Mouse (Mus musculus) embryo, embryonic 11 days (tissue): ENCODE data around the gene Cplx3.

ENCODE experiments used
- DNase-seq: peaks from one replicate; pipeline ENCODE4 v3.0.0-alpha.2; 2015

Cplx3 gene

GRCm38 (mm10) chr9:57637741-57638322, 31.8 kb upstream of the Cplx3 start:
- DNase-seq, result no peak

GRCm38 (mm10) chr9:57637272-57637671, 31.2 kb upstream of the Cplx3 start:
- no peak for DNase-seq

DNA sequence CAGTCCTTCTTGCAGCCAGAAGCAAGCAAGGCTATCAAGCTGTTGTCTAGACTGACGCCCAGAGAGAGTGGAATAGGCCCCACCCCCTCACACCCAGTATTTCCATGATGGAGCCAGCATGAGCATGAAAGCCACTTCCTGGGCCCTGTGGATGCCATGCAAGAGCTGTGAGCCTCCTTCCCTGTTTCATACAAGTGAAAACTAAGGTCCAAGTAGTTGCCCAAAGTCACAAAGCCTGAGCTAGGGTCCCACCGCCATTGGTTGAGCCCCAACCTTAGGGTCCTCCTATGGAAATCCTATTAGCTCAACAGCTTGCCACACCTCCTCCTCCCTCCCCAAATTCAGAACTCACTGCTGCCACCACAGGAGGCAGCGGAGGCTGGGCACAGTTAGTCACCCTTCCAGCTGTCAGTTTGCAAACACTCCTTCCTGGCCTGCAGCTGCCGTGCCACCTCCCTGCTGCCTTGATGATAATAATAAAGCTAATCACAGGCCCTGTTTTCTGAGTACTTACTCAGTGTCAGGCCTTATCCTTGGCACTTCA, 27.5 kb upstream of the Cplx3 start:
- DNase-seq, result no peak

DNA sequence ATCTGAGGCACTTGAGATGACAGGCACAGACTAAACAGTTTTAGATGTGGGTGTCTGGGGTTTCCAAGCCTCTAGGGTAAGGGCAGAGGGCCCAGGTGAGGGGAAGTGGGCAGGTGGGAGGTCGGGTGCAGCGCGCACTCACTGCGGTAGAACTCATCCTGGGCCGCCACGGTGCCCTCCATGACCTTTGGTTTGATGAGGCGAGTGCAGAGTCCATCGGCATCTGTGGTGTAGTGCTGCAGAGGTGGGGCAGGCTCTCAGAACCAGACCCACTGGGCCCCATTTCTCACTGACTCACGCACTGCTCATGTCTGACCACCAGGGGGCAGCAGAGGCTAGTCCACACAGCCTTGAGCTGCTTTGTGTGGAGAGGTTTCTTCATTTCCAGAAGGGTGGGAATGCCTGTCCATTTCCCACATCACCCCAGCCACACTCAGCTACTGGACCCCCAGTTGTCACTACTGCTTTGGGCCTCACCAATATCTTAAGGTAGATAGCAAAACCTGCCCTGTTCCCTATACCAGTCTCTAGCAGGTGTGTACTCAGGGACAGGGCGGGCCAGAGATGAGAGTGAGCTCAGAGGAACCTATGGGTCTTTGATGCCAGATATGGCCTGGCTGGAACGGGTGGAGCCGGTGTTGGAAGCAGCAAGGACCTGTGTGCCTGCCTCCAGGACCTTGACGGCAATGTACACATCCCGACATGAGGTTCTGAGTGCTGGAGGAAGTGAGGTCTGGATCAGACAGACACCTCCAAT, 23.2 kb upstream of the Cplx3 start:
- DNase-seq, result peak; percentile 71

- no peak for DNase-seq
Observed at GRCm38 (mm10) chr9:57628717-57629116, 22.6 kb upstream of the Cplx3 start.

DNA sequence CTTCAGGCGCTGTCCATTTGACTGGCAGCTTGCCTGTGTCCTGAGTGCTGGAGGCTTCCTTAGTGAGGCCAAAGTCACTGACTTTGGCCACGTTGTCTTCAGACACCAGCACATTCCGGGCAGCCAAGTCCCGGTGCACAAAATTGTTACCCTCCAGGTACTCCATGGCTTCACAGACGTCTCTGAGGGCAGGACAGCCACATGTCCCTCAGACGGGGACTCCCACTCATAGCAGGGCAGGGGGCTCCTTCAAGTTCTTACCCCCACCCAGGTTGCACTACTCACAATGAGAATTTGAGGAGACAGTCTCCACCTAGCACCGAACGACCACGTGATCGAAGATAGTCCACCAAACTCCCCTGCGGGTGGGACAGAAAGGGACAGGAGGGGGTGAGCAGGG, 21.8 kb upstream of the Cplx3 start:
- DNase-seq, result no peak

DNA sequence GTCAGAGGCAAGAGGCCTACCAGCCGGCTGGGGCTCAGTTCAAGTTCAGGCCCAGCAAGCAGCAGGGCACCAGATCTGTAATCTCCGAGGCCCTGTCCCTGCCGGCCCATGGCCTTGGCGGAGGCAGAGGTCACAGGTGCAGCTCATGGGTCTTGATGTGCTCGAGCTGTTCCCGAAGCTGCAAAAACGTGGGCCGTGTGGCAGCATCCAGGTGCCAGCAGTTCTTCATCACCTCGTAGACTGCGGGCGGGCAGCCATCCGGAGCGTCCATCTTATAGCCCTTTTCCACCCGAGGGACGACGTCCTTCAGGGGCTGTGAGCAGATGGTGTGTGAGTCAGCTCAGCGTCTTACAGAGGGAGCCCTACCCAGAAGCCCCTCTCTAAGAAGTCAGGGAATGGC, 21.1 kb upstream of the Cplx3 start:
- DNase-seq, result no peak

DNA sequence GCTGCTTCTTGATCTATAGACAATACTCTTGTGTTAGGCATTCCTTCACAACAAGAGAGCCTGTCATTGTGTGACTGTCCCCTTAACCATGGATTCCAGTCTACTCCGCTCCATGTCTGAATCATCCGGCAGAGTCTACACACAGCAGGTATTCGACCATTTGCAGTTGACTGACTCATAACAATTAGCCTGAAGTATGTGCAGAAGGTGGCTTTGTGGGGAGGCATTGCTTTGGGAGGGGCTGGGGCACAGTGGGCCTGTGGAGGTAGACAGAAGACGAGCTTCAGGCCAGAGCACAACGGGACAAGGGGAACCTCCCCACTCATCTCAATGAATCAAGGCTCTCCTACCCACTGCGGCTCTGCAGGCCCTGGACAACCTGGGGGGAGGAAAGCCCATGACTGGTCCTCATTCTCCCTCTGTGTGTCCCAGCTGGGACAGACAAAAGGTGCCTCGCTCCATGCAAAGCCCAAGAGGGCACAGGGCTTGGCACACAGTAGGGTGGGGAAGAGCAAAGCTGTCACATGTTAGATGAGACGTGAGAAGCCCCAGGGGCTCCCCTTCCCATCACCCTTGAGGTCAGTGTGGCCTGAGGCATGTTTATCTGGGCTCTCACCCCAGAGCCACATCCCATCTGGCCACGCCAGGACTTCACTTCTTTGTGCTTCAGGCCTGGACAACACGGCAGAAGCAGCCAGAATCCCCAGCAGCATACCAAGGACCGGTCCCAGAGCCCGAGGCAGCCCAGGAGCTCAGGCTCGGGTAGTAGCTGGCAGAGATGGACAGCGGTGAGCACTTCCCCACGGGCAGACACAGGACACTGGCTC, 19.8 kb upstream of the Cplx3 start:
- DNase-seq, result no peak

DNA sequence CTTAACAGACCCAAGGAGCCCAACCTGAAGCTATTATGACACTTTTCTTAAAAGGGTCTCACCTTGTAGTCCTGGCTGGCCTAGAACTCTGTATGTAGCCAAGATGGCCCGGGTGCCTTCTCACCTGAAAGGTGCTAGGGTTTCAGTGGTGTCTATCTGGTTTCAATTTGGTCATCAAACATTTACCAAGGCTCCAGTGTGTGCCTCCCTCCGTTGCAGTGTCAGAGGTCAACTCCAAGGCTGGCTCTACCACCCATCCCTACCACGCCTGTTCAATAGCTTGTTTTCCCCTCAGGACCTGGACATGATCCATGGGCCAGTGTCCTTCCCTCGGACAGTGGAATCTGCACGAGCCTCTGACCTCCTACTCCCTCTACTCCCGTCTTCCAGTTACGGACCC, 18.2 kb upstream of the Cplx3 start:
- DNase-seq, result no peak

GRCm38 (mm10) chr9:57620674-57621073, 14.6 kb upstream of the Cplx3 start, which contains the start of gene Lman1l:
Gene Lman1l, minus strand, starts transcription at chr9:57620774.
- DNase-seq, result no peak

GRCm38 (mm10) chr9:57618854-57619253, 12.8 kb upstream of the Cplx3 start:
- no peak for DNase-seq

DNA sequence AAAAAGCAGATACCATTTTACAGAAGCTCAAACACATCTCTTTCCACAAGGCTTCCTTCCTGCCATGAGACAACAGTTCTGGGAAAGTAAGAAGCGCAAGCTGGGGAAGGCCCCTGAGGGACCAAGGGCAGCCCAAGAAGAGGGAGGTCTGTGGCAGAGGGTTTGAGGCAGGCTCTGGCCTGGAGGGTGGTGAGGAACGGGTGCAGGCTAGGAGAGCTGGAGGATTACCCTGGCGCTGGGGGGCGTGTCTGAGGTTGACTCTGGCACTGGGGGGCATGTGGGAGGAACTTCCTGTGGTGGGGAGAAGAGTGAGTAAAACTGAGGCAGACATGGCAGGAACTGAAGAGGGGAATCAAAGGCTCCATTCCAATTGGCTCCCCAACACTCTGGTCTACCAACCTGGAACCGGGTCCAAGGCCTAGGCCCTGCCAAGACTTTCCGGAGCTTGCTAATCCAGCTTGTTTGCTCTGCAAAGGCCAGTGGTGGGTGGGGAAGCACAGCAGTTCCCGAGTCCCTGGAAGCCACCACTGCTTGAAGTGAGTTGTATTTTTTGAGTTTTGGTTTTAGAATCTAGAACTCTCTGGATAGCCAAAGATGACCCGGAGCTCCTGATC, 11.6 kb upstream of the Cplx3 start:
- no peak for DNase-seq

DNA sequence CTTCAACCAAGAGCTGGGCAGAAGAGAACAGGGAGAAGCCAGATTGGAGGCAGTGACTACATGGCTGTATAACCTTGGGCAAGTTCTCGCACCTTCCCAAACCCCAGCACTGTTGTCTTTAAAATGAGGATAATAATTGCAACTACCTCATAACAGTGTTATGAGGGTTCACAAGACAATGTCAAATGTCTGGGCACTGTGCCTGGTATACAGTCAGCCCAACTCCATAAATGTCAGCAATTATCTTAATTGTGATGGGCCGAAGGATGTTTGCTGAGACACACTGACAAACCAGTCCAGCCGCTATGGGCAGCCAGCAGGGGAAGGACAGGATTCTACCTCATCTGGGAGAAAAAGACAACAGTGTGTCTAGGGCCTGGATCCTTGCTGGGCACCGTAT, 8.7 kb upstream of the Cplx3 start:
- no peak for DNase-seq

DNA sequence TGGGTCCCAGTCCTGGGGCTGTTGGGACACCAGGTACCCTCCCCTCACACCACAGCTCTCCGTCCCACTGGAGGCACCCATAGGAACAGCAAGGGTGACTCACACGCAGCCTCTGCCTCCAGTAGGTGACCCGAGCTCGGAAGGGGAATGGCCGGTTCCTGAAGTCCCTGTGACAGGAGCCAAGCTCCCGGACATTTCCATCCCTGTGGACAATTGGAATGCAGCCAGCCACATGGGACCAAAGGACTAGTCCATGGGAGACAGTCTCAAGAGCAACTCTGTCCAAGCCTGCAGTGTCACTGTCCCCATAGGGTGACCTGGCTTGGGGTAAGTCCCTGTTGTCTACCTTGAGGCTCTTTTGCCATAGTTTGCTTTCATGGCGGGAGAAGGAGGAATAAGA, 7.9 kb upstream of the Cplx3 start:
- no peak for DNase-seq

DNA sequence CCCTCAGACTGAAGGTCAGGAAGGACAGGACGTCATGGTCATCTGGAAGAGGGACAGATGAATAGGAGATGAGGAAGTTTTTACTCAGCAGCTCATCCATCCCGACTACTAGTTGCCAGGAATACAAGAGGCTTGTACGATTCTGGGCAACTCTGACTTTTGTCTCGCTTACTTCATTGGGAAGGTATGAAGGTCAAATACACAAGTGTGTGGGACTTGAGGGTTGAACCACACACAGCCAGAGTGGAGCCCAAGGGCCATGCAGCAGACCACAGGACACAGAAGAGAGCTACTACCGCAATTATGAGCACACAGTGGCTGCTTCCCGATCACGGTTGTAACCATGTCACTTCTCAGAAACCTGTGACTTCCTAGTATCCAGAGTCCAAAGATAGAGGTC, 6.5 kb upstream of the Cplx3 start:
- no peak for DNase-seq

- DNase-seq, result no peak
Observed at GRCm38 (mm10) chr9:57610359-57610826, 4.3 kb upstream of the Cplx3 start.

- no peak for DNase-seq
Observed at GRCm38 (mm10) chr9:57609803-57610202, 3.7 kb upstream of the Cplx3 start.

GRCm38 (mm10) chr9:57605503-57605902, 578 bp downstream of the Cplx3 start:
- DNase-seq, result no peak

DNA sequence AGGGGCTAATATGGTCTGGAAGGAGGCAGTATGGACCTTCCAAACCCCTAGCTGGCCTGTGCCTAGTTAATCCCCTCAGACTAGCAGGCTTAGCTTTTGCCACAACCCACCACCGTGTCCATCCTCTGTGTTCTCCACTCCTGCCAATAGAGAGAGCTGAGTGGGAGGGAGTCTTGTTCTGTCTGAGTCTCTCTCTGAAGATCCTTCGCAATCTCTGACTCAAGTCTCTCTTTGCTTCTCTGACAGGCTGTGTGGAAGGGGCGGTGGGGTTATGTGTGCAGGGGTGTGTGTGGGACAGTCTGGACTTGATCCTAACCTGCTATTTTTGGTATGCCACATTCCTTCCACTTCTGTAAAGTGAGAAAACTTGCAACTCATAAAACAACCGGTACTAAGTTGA, 1.2 kb downstream of the Cplx3 start:
- no peak for DNase-seq

DNA sequence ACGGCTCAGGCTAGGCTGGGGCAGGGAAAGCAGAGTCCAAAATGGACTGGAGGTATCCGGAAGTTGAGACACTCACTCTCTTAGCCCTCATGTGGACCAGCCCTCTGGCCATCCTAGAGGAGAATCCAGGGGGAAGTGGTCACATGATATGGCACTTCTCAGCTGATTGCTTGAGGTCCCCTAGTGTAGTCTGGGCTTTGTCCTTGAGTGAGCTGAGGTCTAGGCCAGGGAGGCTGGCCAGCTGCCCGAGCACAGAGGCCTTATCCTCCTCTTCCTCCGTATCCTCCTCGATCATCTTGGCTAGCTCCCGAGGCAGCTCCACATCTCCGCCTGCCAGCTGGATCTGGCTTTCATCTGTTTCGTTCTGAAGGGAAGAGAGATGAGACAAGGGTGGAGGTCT, 4.0 kb downstream of the Cplx3 start:
- DNase-seq, result no peak

DNA sequence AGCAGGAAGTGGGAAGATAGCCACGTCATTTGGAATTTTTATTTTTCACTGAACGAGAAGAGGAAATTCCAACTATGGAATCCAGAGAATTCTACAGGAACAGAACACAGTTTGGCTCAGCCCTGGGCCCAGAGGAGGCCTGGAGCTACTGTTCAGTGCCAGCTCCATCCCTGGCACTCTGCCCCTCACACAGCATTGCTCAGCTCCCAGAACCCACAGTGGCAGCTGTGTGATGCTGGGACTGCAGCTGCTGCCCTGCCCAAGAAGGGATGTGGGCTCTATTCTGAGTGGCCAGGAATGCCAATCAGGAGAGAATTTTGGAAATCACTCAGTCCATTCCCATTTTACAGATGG, 4.8 kb downstream of the Cplx3 start:
- no peak for DNase-seq

DNA sequence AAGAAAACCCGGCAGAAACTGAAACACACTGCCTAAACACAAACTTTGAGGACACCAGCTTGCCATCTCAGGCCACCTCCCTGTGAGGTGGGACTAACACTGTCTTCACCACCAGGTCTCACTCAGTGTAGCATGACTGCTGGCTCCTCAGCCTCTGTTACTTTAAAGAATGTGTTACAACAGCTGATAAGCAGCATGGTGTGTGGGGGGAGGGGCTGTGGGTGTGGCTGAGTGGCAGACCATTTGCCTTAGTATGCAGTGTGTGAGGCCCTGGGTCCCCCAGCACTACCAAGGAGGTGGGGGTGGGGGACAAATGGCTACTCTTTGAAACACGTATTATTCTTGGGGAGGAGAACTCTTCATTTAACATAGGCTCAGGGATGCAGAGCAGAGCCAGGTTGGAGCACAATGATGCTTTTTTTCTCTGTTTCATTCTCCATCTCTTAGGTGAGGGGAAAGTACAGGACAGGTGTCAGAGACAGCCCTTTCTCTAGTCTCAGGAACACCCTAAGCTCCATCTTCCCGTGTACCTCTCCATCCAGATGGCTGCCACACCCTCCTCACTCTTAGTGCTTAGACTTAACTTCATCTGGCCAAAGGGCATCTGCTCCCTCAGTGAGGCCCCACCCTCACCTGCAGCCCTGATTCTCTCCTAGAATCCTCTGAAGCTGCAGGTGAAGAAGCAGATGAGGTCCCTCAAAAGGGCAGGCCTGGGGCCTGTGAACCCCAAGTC, 5.3 kb downstream of the Cplx3 start:
- peak; percentile 62 for DNase-seq
